16 mouse cellular contexts compared by ENCODE assay signal in genomic region chr10:40592186-40592585, GRCm38 (mm10). TPM values are rescaled to one million over a fixed set of nuclear protein-coding genes. Genes with fewer than 3 reads are reported as not detected.
DNase-seq lines count a peak whose midpoint lies in the region; ATAC-seq and TF ChIP-seq lines count a peak whose summit lies in the region.
"Had no signal": no experiment of that assay in that cellular context is flagged by ENCODE, and none has a peak within 500 bp of the region (broad histone marks: within the 10 kb centered on the region; RNA-seq: fewer than 3 reads in every experiment).

No protein-coding gene starts in this region.

- no peak for ATAC-seq in forebrain, embryonic 12.5 days (ENCODE audit: low FRiP score)
- ATAC-seq: forebrain, embryonic 15.5 days had no signal

- intact Hi-C loops in left cerebral cortex, postnatal 25 days (cut with DNase I) = no loop called here

- no peak overlapping the region for H3K27ac ChIP-seq in forebrain, embryonic 10.5 days
- H3K27ac ChIP-seq in forebrain, embryonic 12.5 days = no peak overlapping the region
- peak overlapping the region; percentile 84 for H3K27ac ChIP-seq in layer of hippocampus, adult 2 months
- H3K27ac ChIP-seq: embryonic facial prominence, embryonic 12.5 days; forebrain, embryonic 15.5 days; midbrain, embryonic 12.5 days had no signal

- WGBS in forebrain, embryonic 10.5 days = 82% methylated on average over 7 of the region's 7 CpGs
- WGBS in forebrain, embryonic 12.5 days = 80% methylated on average over 7 of the region's 7 CpGs

- H3K4me2 ChIP-seq in forebrain, embryonic 12.5 days = no peak overlapping the region
- H3K4me2 ChIP-seq: embryonic facial prominence, embryonic 12.5 days; forebrain, embryonic 15.5 days; midbrain, embryonic 12.5 days had no signal

- no peaks in the 10 kb centered on the region for H3K27me3 ChIP-seq in forebrain, embryonic 10.5 days (ENCODE audit: poor library complexity, severe bottlenecking)
- H3K27me3 ChIP-seq in forebrain, embryonic 12.5 days = no peaks in the 10 kb centered on the region
- H3K27me3 ChIP-seq: embryonic facial prominence, embryonic 12.5 days; forebrain, embryonic 15.5 days; midbrain, embryonic 12.5 days had no signal

- no peak overlapping the region for H3K9ac ChIP-seq in forebrain, embryonic 12.5 days
- H3K9ac ChIP-seq: embryonic facial prominence, embryonic 12.5 days; forebrain, embryonic 15.5 days; midbrain, embryonic 12.5 days had no signal

- no peaks in the 10 kb centered on the region for H3K4me1 ChIP-seq in forebrain, embryonic 10.5 days
- H3K4me1 ChIP-seq in forebrain, embryonic 12.5 days = no peaks in the 10 kb centered on the region
- H3K4me1 ChIP-seq: embryonic facial prominence, embryonic 12.5 days; forebrain, embryonic 15.5 days; midbrain, embryonic 12.5 days had no signal

- DNase-seq in forebrain, embryonic 10.5 days (ENCODE audit: extremely low spot score, low spot score) = peak; percentile 11
- peak; percentile 76 for DNase-seq in brain, adult 2 months (ENCODE audit: low read depth, low spot score)
- DNase-seq in layer of hippocampus, adult 2 months (ENCODE audit: low spot score in 2 of 2) = peak; percentile 74 to 83
- DNase-seq in left cerebral cortex, postnatal 25 days (ENCODE audit: low spot score in 2 of 2) = peak; percentile 35 to 82
- DNase-seq in ovary, adult 18-20 months (ENCODE audit: low spot score) = no peak
- DNase-seq in kidney, adult 18-20 months = no peak
- no peak for DNase-seq in heart, adult 9 months (ENCODE audit: low spot score in 2 of 2)
- DNase-seq: cerebellum, adult 9-11 months; heart, postnatal 14 days; kidney, postnatal 14 days; lung, postnatal 14 days had no signal

- H3K9me3 ChIP-seq in forebrain, embryonic 10.5 days = no peaks in the 10 kb centered on the region
- H3K9me3 ChIP-seq in forebrain, embryonic 12.5 days = no peaks in the 10 kb centered on the region
- H3K9me3 ChIP-seq: embryonic facial prominence, embryonic 12.5 days; forebrain, embryonic 15.5 days; midbrain, embryonic 12.5 days had no signal

- H3K36me3 ChIP-seq in forebrain, embryonic 10.5 days (replicated peaks) = no peaks in the 10 kb centered on the region
- H3K36me3 ChIP-seq in forebrain, embryonic 12.5 days (replicated peaks) = no peaks in the 10 kb centered on the region
- H3K36me3 ChIP-seq: embryonic facial prominence, embryonic 12.5 days; forebrain, embryonic 15.5 days; midbrain, embryonic 12.5 days had no signal

- TF ChIP-seq CTCF in layer of hippocampus, adult 2 months (conservative IDR thresholded peaks at IDR 0.05) = no peak

- H3K4me3 ChIP-seq in forebrain, embryonic 10.5 days = no peak overlapping the region
- no peak overlapping the region for H3K4me3 ChIP-seq in forebrain, embryonic 12.5 days (replicated peaks)
- H3K4me3 ChIP-seq in layer of hippocampus, adult 2 months = no peak overlapping the region
- H3K4me3 ChIP-seq: embryonic facial prominence, embryonic 12.5 days; forebrain, embryonic 15.5 days; midbrain, embryonic 12.5 days had no signal

RNA-seq across cellular contexts. Expression of gene Slc22a16, which starts 22.1 kb away (rescaled TPM):
- not detected in 2 replicates for polyA plus RNA-seq in forebrain, embryonic 10.5 days (2016; fragmentation: Nextera tagmentation; extraction: Ambion mirVana)
- not detected in 2 replicates for polyA plus RNA-seq in forebrain, embryonic 12.5 days (2016; fragmentation: Nextera tagmentation; extraction: Ambion mirVana)
- not detected for total RNA-seq in layer of hippocampus, adult 2 months (2021)
- not detected for total RNA-seq in left cerebral cortex, postnatal 25 days (2021)
- total RNA-seq: heart, postnatal 14 days had no signal
- polyA plus RNA-seq: embryonic facial prominence, embryonic 12.5 days; forebrain, embryonic 15.5 days; limb, embryonic 14.5 days; midbrain, embryonic 12.5 days had no signal

RNA-seq across cellular contexts. Expression of gene Ddo, which starts 37.6 kb away (rescaled TPM):
- polyA plus RNA-seq in forebrain, embryonic 10.5 days (2016; fragmentation: Nextera tagmentation; extraction: Ambion mirVana) = 0.14 and 0.26 TPM in 2 replicates
- 0.23 TPM in 1 of 2 replicates, not detected in the other for polyA plus RNA-seq in forebrain, embryonic 12.5 days (2016; fragmentation: Nextera tagmentation; extraction: Ambion mirVana)
- 10 to 100 TPM; 18.9 to 21.5 TPM for total RNA-seq in layer of hippocampus, adult 2 months (2021)
- total RNA-seq in left cerebral cortex, postnatal 25 days (2021) = 1 to 10 TPM; 9.0 to 9.6 TPM

Comparison
In these comparisons a context has a peak if more than half of its experiments do, and no peak if none do; other contexts are left out.
1. DNase-seq: peak in forebrain, embryonic 10.5 days (single experiment), brain, adult 2 months (single experiment), layer of hippocampus, adult 2 months (2 of 2) and left cerebral cortex, postnatal 25 days (2 of 2); none in ovary, adult 18-20 months (single experiment), kidney, adult 18-20 months (single experiment) and heart, adult 9 months (0 of 2).